11 mouse cellular contexts compared by ENCODE assay signal in the genomic region with DNA sequence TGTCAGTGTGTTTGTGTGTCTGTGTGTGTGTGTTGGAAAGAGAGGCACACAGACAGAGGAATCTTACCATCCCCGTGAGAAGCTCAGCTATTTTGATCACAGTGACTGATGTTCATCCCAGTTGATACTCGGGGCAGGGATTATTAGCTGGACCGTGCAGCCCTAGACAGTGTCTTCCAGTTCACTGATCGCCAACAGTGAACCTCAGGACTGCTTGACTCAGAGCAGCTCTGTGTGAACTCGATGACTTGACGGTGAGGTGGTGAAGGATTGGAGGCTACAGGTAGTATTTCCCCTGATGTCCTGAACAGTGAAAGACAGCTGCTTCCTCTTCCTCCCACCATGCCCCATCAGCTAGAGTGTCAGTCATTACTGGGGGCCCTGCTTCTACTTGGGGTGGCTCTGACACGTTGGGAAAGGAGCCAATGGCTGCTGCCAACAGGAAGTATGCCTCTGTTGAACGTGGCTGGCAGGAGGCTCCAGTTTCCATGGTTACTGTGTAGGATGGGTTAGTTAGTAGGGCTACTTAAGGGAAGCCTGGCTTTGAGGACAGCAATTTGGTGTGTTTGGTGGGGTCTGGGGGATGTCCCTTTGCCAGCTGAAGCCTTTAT.
DNase-seq lines count a peak whose midpoint lies in the region; ATAC-seq lines count a peak whose summit lies in the region.
"Had no signal": no experiment of that assay in that cellular context is flagged by ENCODE, and none has a peak within 500 bp of the region (broad histone marks: within the 10 kb centered on the region; RNA-seq: fewer than 3 reads in every experiment).

No protein-coding gene starts in this region.

- H3K27me3 ChIP-seq in embryonic facial prominence, embryonic 10.5 days (replicated peaks; ENCODE audit: low read depth, poor library complexity, severe bottlenecking) = peaks cover 10% of the 10 kb centered on the region
- H3K27me3 ChIP-seq in hindbrain, embryonic 16.5 days (replicated peaks; ENCODE audit: control insufficient read depth, insufficient read depth, low read length) = no peaks in the 10 kb centered on the region
- H3K27me3 ChIP-seq: stomach, embryonic 15.5 days had no signal

- H3K36me3 ChIP-seq in embryonic facial prominence, embryonic 10.5 days (replicated peaks) = no peaks in the 10 kb centered on the region
- no peaks in the 10 kb centered on the region for H3K36me3 ChIP-seq in hindbrain, embryonic 16.5 days (ENCODE audit: control insufficient read depth, insufficient read depth, low read length)
- H3K36me3 ChIP-seq: stomach, embryonic 15.5 days had no signal

- no peak overlapping the region for H3K9ac ChIP-seq in hindbrain, embryonic 16.5 days (ENCODE audit: low read depth, low read length)
- H3K9ac ChIP-seq: stomach, embryonic 15.5 days had no signal

- peak; percentile 36 for DNase-seq in lung, postnatal 10 days
- DNase-seq in lung, postnatal 14 days = no peak
- DNase-seq in embryonic facial prominence, embryonic 10.5 days (ENCODE audit: low spot score) = no peak
- DNase-seq in gastrocnemius, postnatal 36 days = no peak
- no peak for DNase-seq in gastrocnemius, adult 18-20 months (ENCODE audit: low spot score)
- DNase-seq: heart, adult 18-20 months; kidney, postnatal 36 days had no signal

- WGBS in embryonic facial prominence, embryonic 10.5 days = 57% methylated on average over 8 of the region's 8 CpGs
- WGBS in hindbrain, embryonic 16.5 days = 18% methylated on average over 8 of the region's 8 CpGs

- ATAC-seq in hindbrain, embryonic 16.5 days = peak; percentile 65
- peak; percentile 2; the same call in 1 of the 2 replicates for ATAC-seq in neutrophil, adult 5-6 weeks (ENCODE audit: extremely low read depth, insufficient number of reproducible peaks, low FRiP score, poor library complexity, severe bottlenecking)
- no peak for ATAC-seq in cerebellum, adult (ENCODE audit: insufficient number of reproducible peaks, low FRiP score, low TSS enrichment)

- 0 out of 2 replicates have a peak overlapping the region, but pooled peaks have one; percentile 25 for H3K27ac ChIP-seq in embryonic facial prominence, embryonic 10.5 days (replicated peaks)
- H3K27ac ChIP-seq in hindbrain, embryonic 16.5 days (ENCODE audit: low read depth, low read length) = no peak overlapping the region; the same call in 1 of the 2 replicates
- H3K27ac ChIP-seq: stomach, embryonic 15.5 days had no signal

- no peak overlapping the region for H3K4me2 ChIP-seq in hindbrain, embryonic 16.5 days (ENCODE audit: low read length)
- H3K4me2 ChIP-seq: stomach, embryonic 15.5 days had no signal

- H3K4me3 ChIP-seq in embryonic facial prominence, embryonic 10.5 days = no peak overlapping the region
- no peak overlapping the region for H3K4me3 ChIP-seq in hindbrain, embryonic 16.5 days (ENCODE audit: low read length)
- H3K4me3 ChIP-seq: stomach, embryonic 15.5 days had no signal

- H3K4me1 ChIP-seq in embryonic facial prominence, embryonic 10.5 days = peaks cover 86% of the 10 kb centered on the region
- peaks cover 46% of the 10 kb centered on the region for H3K4me1 ChIP-seq in hindbrain, embryonic 16.5 days (ENCODE audit: control insufficient read depth, insufficient read depth, low read depth, low read length)

- intact Hi-C loops in gastrocnemius, postnatal 36 days (cut with DNase I) = no loop called here

- no peaks in the 10 kb centered on the region for H3K9me3 ChIP-seq in embryonic facial prominence, embryonic 10.5 days
- no peaks in the 10 kb centered on the region for H3K9me3 ChIP-seq in hindbrain, embryonic 16.5 days (ENCODE audit: control insufficient read depth, low read length)
- H3K9me3 ChIP-seq: stomach, embryonic 15.5 days had no signal
